ENCODE assay signal across 14 mouse cellular contexts in genomic region chr6:67015739-67016519, GRCm38 (mm10). TPM values are rescaled to one million over a fixed set of nuclear protein-coding genes. Genes with fewer than 3 reads are reported as not detected.
DNase-seq lines count a peak whose midpoint lies in the region; ATAC-seq and TF ChIP-seq lines count a peak whose summit lies in the region.
"Had no signal": no experiment of that assay in that cellular context is flagged by ENCODE, and none has a peak within 500 bp of the region (broad histone marks: within the 10 kb centered on the region; RNA-seq: fewer than 3 reads in every experiment).

No protein-coding gene starts in this region.

- TF ChIP-seq POLR2A in lung, adult 2 months (IDR thresholded peaks at IDR 0.05; ENCODE audit: borderline replicate concordance, extremely low read depth, low read depth, low read length), result no peak
- no peak for TF ChIP-seq POLR2A in small intestine, adult 2 months (IDR thresholded peaks at IDR 0.05; ENCODE audit: low read depth, low read length)

- no peaks in the 10 kb centered on the region for H3K9me3 ChIP-seq in embryonic facial prominence, embryonic 14.5 days (ENCODE audit: control insufficient read depth, low read length)
- H3K9me3 ChIP-seq in embryonic facial prominence, embryonic 10.5 days, result no peaks in the 10 kb centered on the region
- no peaks in the 10 kb centered on the region for H3K9me3 ChIP-seq in lung, embryonic 14.5 days (ENCODE audit: low read depth, low read length)
- no peaks in the 10 kb centered on the region for H3K9me3 ChIP-seq in liver, embryonic 15.5 days (replicated peaks)
- H3K9me3 ChIP-seq: embryonic facial prominence, embryonic 15.5 days; limb, embryonic 15.5 days had no signal

- DNase-seq in embryonic facial prominence, embryonic 14.5 days (ENCODE audit: low spot score), result peak; percentile 60
- no peak for DNase-seq in embryonic facial prominence, embryonic 10.5 days (ENCODE audit: low spot score)
- DNase-seq in lung, embryonic 14.5 days, result peak; percentile 47
- DNase-seq in lung, adult 2 months, result no peak
- no peak for DNase-seq in neural tube, embryonic 10.5 days (ENCODE audit: extremely low spot score, low spot score)
- no peak for DNase-seq in left cerebral cortex, adult 9 months (ENCODE audit: low spot score in 2 of 2)
- DNase-seq: cerebellum, postnatal 10 days; layer of hippocampus, adult 9-11 months had no signal

- no peak overlapping the region for H3K4me3 ChIP-seq in embryonic facial prominence, embryonic 14.5 days (ENCODE audit: low read depth, low read length)
- H3K4me3 ChIP-seq in embryonic facial prominence, embryonic 10.5 days, result no peak overlapping the region
- no peak overlapping the region for H3K4me3 ChIP-seq in lung, embryonic 14.5 days (ENCODE audit: low read depth, low read length)
- H3K4me3 ChIP-seq in lung, adult 2 months (replicated peaks; ENCODE audit: extremely low read depth, low read depth, low read length), result no peak overlapping the region
- no peak overlapping the region for H3K4me3 ChIP-seq in liver, embryonic 15.5 days (replicated peaks)
- H3K4me3 ChIP-seq in small intestine, adult 2 months (ENCODE audit: low read depth, low read length), result no peak overlapping the region
- H3K4me3 ChIP-seq: embryonic facial prominence, embryonic 15.5 days; limb, embryonic 15.5 days had no signal

- H3K27me3 ChIP-seq in embryonic facial prominence, embryonic 14.5 days (replicated peaks; ENCODE audit: control insufficient read depth, insufficient read depth, low read length), result no peaks in the 10 kb centered on the region
- H3K27me3 ChIP-seq in embryonic facial prominence, embryonic 10.5 days (replicated peaks; ENCODE audit: low read depth, poor library complexity, severe bottlenecking), result no peaks in the 10 kb centered on the region
- H3K27me3 ChIP-seq in lung, embryonic 14.5 days (ENCODE audit: insufficient read depth, low read length), result no peaks in the 10 kb centered on the region
- no peaks in the 10 kb centered on the region for H3K27me3 ChIP-seq in liver, embryonic 15.5 days
- H3K27me3 ChIP-seq in small intestine, adult 2 months (ENCODE audit: control insufficient read depth, insufficient read depth, low read length), result no peaks in the 10 kb centered on the region
- H3K27me3 ChIP-seq: embryonic facial prominence, embryonic 15.5 days; limb, embryonic 15.5 days had no signal

- no peak overlapping the region for H3K9ac ChIP-seq in embryonic facial prominence, embryonic 14.5 days (ENCODE audit: low read depth, low read length)
- no peak overlapping the region for H3K9ac ChIP-seq in lung, embryonic 14.5 days
- no peak overlapping the region for H3K9ac ChIP-seq in liver, embryonic 15.5 days
- H3K9ac ChIP-seq: embryonic facial prominence, embryonic 15.5 days; limb, embryonic 15.5 days had no signal

- WGBS in embryonic facial prominence, embryonic 14.5 days, result 58% methylated on average over 8 of the region's 8 CpGs
- WGBS in embryonic facial prominence, embryonic 10.5 days, result 79% methylated on average over 8 of the region's 8 CpGs
- 32% methylated on average over 8 of the region's 8 CpGs for WGBS in lung, embryonic 14.5 days
- 28% methylated on average over 8 of the region's 8 CpGs for WGBS in lung, adult 2 months
- WGBS in liver, embryonic 15.5 days (ENCODE audit: insufficient replicate concordance), result 62% methylated on average over 8 of the region's 8 CpGs
- WGBS in small intestine, adult 2 months, result 41% methylated on average over 8 of the region's 8 CpGs

- no peak for TF ChIP-seq CTCF in lung, embryonic 14.5 days (IDR thresholded peaks at IDR 0.05; ENCODE audit: low read depth)
- no peak for TF ChIP-seq CTCF in lung, adult 2 months (IDR thresholded peaks at IDR 0.05; ENCODE audit: insufficient read depth, low read length)
- no peak for TF ChIP-seq CTCF in small intestine, adult 2 months (IDR thresholded peaks at IDR 0.05; ENCODE audit: extremely low read depth, insufficient read length, insufficient replicate concordance, low read depth, low read length)

- H3K36me3 ChIP-seq in embryonic facial prominence, embryonic 14.5 days (ENCODE audit: control insufficient read depth, insufficient read depth, low read length), result 0 out of 2 replicates have a peak, but pooled peaks cover 7% of the 10 kb centered on the region
- no peaks in the 10 kb centered on the region for H3K36me3 ChIP-seq in embryonic facial prominence, embryonic 10.5 days (replicated peaks)
- peaks cover 11% of the 10 kb centered on the region; the same call in 1 of the 2 replicates for H3K36me3 ChIP-seq in lung, embryonic 14.5 days (ENCODE audit: insufficient read depth)
- no peaks in the 10 kb centered on the region for H3K36me3 ChIP-seq in liver, embryonic 15.5 days (replicated peaks)
- peaks cover 26% of the 10 kb centered on the region for H3K36me3 ChIP-seq in small intestine, adult 2 months (ENCODE audit: control insufficient read depth, insufficient read depth, low read length)
- H3K36me3 ChIP-seq: limb, embryonic 15.5 days had no signal

- H3K4me1 ChIP-seq in embryonic facial prominence, embryonic 14.5 days (ENCODE audit: control insufficient read depth, insufficient read depth, low read length), result no peaks in the 10 kb centered on the region
- H3K4me1 ChIP-seq in embryonic facial prominence, embryonic 10.5 days, result 0 out of 2 replicates have a peak, but pooled peaks cover under 1% of the 10 kb centered on the region
- peaks cover 14% of the 10 kb centered on the region; the same call in 1 of the 2 replicates for H3K4me1 ChIP-seq in lung, embryonic 14.5 days (ENCODE audit: insufficient read depth)
- H3K4me1 ChIP-seq in lung, adult 2 months (ENCODE audit: control insufficient read depth, insufficient read depth, low read length), result peaks cover 30% of the 10 kb centered on the region
- peaks cover 51% of the 10 kb centered on the region for H3K4me1 ChIP-seq in liver, embryonic 15.5 days (replicated peaks)
- peaks cover 33% of the 10 kb centered on the region; the same call in 1 of the 2 replicates for H3K4me1 ChIP-seq in small intestine, adult 2 months (ENCODE audit: control insufficient read depth, insufficient read depth, insufficient read length, low read length)

- H3K27ac ChIP-seq in embryonic facial prominence, embryonic 14.5 days (replicated peaks; ENCODE audit: low read depth, low read length), result no peak overlapping the region
- H3K27ac ChIP-seq in embryonic facial prominence, embryonic 10.5 days (replicated peaks), result no peak overlapping the region
- peak overlapping the region; percentile 50; the same call in 1 of the 2 replicates for H3K27ac ChIP-seq in lung, embryonic 14.5 days (ENCODE audit: low read depth)
- peak overlapping the region; percentile 6 for H3K27ac ChIP-seq in liver, embryonic 15.5 days (replicated peaks)
- H3K27ac ChIP-seq in small intestine, adult 2 months (ENCODE audit: insufficient read depth, low read depth, low read length), result peak overlapping the region; percentile 99
- H3K27ac ChIP-seq: embryonic facial prominence, embryonic 15.5 days; limb, embryonic 15.5 days had no signal

- ATAC-seq in embryonic facial prominence, embryonic 14.5 days (ENCODE audit: low read depth), result 0 out of 2 replicates have a peak, but pooled peaks have one; percentile 41
- ATAC-seq in lung, embryonic 14.5 days (ENCODE audit: insufficient read depth), result peak; percentile 30; the same call in 1 of the 2 replicates
- ATAC-seq in liver, embryonic 15.5 days (ENCODE audit: insufficient read depth), result no peak
- ATAC-seq: activated CD4-positive, CD25-positive, alpha-beta regulatory T cell, adult 4 months; midbrain, embryonic 16.5 days had no signal

- no peak overlapping the region for H3K4me2 ChIP-seq in embryonic facial prominence, embryonic 14.5 days (ENCODE audit: low read depth, low read length)
- no peak overlapping the region for H3K4me2 ChIP-seq in lung, embryonic 14.5 days
- H3K4me2 ChIP-seq in liver, embryonic 15.5 days, result no peak overlapping the region
- H3K4me2 ChIP-seq: embryonic facial prominence, embryonic 15.5 days; limb, embryonic 15.5 days had no signal

RNA-seq across cellular contexts. Expression of gene Gadd45a, which starts 21.3 kb away (rescaled TPM):
- polyA plus RNA-seq in embryonic facial prominence, embryonic 14.5 days (2014; fragmentation: Nextera tagmentation; extraction: Ambion mirVana), result 9.9 and 12.7 TPM in 2 replicates
- 18.2 and 23.8 TPM in 2 replicates for polyA plus RNA-seq in embryonic facial prominence, embryonic 10.5 days (2016; fragmentation: Nextera tagmentation; extraction: Ambion mirVana)
- 9.9 and 13.0 TPM in 2 replicates for polyA plus RNA-seq in lung, embryonic 14.5 days (2014; fragmentation: Nextera tagmentation; extraction: Ambion mirVana)
- 31.0 and 32.7 TPM in 2 replicates for polyA plus RNA-seq in lung, adult 2 months (2012; rRNA removed)
- 64.3 and 72.9 TPM in 2 replicates for polyA plus RNA-seq in liver, embryonic 15.5 days (2015; fragmentation: Nextera tagmentation; extraction: Ambion mirVana)
- 106 and 209 TPM in 2 replicates for polyA plus RNA-seq in small intestine, adult 2 months (2012; rRNA removed)

Comparison
In these comparisons a context has a peak if more than half of its experiments do, and no peak if none do; other contexts are left out.
1. DNase-seq: peak in embryonic facial prominence, embryonic 14.5 days (single experiment) and lung, embryonic 14.5 days (single experiment); none in embryonic facial prominence, embryonic 10.5 days (single experiment), lung, adult 2 months (single experiment), neural tube, embryonic 10.5 days (single experiment) and left cerebral cortex, adult 9 months (0 of 2).
2. H3K27ac ChIP-seq: peak in lung, embryonic 14.5 days (single experiment), liver, embryonic 15.5 days (single experiment) and small intestine, adult 2 months (single experiment); none in embryonic facial prominence, embryonic 14.5 days (single experiment) and embryonic facial prominence, embryonic 10.5 days (single experiment).